Mouse (Mus musculus): Measurements from ENCODE around the gene Myl7.

GRCm38 (mm10) chr11:5915429-5916177 is 17.0 kb upstream of the Myl7 start:
- no peak for TF ChIP-seq CTCF (IDR thresholded peaks at IDR 0.05; ENCODE audit: borderline replicate concordance, extremely low read depth, insufficient read depth, insufficient read length)
- no peak for TF ChIP-seq POLR2A (IDR thresholded peaks at IDR 0.05; ENCODE audit: borderline replicate concordance, extremely low read depth, insufficient read depth, insufficient read length, poor library complexity, severe bottlenecking)
